Mouse (Mus musculus) adrenal gland, postnatal 10 days (tissue): Measurements from ENCODE around the gene Nt5c. TPM values are rescaled to one million over a fixed set of nuclear protein-coding genes. Genes with fewer than 3 reads are reported as not detected.
"Not testable (repeated sequence)": the region's sequence is repeated elsewhere in the genome, so short reads cannot be mapped to it uniquely, and the experiment has no call there.

Source experiments
- DNase-seq: peaks from one replicate; pipeline ENCODE4 v3.0.0; 2021; ENCODE audit warnings: mixed read lengths
- total RNA-seq, 2 experiments: library from RNA; stranded (reverse); gene quantifications; 2 replicates each; pipeline ENCODE4 v1.2.3; 2021

Nt5c gene
- total RNA-seq, 2 experiments from 2014 or later = 70.2 to 70.9 TPM

DNA sequence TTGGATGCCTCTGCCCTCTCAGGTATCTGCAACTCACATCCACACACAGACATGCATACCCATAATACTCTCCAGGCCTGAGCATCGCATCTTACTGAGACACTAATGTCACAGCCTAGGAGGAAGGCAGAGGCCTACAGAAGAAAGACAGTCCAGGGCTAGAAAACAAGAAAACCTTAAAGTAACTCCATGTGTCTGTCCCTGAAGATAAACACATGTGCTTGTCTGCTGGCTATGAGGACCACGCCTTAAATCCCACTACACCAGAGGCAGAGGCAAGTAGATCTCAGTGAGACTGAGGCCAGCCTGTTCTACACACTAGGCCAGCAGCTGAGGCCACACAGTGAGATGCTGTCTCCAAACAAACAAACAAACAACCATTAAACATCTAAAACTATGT is 19.5 kb upstream of the Nt5c start:
- no peak for DNase-seq

DNA sequence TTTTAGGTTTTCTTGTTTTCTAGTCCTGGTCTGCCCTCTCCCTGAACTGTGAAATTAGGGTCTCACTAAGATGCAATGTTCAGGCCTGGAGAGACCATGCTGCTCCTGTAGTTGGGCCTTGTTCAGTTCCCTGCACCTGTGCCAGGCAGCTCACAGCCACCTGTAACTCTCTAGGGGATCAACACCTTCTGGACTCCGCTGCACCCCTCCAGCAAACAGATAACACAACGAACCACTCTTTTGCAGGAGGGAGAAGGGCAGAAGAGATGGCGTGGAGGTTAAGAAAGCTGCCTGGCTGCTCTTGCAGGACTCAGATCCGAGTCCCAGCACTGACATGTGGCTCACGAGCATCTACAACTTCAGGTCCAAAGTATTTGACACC is 18.8 kb upstream of the Nt5c start:
- DNase-seq = no peak

DNA sequence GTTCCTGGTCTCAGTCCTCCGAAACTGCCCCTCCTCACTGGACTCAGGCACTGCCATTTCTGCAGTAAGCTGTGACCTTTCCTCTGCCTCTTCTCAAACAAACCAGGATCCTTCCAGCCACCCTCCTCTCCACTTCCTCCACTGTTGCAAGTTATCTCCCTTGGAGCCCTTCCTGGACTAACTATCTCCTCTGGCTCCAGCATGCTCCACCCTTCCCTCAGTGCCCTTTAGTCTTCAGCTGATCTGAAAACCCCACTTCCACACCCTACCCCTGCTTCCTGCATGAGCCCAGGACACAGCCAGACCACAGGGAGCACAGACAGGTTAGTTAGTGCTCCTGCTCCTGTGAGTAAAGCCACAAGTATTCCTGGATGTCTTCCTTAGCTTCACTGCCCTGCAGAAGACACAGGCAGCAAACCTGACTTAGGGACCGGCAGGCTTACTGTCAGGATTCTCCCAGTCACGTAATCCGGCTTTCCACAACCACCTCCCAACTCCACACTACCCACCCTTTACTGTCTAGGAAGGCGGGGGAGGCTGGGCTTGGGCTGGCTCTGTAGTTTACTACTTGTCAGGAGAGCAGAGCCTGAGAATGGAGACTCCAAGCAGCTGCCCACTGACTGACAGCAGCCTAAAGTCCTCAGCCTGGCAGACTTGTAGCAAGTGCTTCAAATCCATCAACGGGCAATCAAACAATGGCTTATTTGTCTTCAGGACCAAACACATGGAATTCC is 18.3 kb upstream of the Nt5c start:
- no peak for DNase-seq

DNA sequence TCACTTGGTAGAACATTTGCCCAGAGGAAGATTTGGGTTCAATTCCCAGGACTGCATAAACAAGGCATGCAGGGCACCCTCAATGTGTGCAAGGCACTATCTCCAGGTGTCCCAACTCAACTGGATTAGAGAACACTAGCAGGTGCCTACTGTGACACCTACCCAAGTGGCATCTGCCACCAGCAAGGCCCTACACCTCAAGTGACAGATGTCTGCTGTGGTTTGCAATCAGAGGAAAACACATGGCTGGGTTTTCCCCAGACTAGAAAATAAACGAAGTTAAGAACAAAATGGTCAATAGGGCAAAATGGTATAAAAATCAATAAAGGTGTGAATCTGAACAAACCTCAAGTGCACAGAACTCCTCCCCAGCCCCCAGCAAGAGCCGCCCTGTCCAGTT is 16.4 kb upstream of the Nt5c start:
- no peak for DNase-seq

DNA sequence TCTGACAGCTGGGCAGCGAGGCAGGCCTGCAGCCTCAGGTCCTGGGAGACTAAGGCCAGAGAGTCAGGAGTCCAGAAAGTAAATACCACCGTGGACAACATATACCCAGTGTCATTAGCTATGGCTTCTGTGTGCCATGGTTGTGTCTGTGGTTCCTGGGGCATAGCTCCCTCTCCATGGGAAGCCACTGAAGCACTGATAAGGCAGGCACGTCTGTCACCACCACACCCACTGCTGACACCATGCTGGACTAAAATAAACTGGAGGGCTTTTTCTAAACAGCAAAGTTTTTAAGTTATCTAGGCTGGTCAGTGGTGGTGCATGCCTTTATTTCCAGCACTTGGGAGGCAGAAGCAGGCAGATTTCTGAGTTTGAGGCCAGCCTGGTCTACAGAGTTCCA is 14.9 kb upstream of the Nt5c start:
- no peak for DNase-seq

DNA sequence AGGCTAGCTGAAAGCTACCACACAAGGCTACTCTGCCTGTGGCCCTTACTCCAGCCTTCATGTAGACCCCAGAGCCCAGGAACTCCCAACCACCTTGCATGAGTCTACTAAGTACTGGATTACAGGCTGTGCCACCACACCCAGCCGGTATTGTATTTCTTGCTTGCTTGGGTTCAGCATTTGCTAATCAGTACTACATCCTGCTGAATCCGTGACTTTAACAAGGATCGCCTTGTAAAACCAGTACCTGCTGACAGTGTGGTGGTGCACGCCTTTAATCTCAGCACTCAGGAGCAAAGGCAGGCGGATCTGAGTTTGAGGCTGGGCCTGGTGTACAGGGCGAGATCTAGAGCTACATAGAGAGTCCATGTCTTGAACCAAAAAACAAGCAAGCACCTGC is 11.0 kb upstream of the Nt5c start:
- no peak for DNase-seq

DNA sequence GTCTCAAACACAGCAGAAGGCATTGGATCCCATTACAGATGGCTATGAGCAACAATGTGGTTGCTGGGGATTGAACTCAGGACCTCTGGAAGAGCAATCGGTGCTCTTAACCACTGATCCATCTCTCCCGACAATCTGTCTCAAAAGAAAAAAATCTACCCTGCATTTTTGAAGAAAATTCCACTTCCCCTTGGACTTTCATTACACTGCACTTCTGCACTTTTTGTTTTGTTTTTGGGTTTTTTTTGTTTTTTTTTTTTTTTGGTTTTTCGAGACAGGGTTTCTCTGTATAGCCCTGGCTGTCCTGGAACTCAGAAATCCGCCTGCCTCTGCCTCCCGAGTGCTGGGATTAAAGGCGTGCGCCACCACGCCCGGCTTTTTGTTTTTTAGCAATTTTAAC is 4.9 kb upstream of the Nt5c start:
- not testable (repeated sequence) for DNase-seq

DNA sequence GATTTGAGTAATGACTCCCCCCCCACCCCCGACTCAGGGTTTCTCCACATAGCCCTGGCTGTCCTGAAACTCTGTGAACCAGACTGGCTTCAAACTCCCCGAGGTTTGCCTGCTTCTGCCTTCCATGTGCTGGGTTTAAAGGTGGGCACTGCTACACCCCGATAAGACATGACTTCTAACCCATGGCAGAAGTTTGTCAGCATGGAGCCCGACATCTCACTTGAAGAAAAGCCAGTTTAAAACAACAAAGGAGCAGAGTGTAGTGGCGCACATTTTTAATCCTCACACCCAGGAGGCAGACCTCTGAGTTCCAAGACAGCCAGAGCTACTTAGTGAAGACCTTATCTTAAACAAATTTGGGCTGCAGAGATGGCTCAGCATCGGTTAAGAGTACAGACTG is 725 bp upstream of the Nt5c start:
- DNase-seq = no peak

DNA sequence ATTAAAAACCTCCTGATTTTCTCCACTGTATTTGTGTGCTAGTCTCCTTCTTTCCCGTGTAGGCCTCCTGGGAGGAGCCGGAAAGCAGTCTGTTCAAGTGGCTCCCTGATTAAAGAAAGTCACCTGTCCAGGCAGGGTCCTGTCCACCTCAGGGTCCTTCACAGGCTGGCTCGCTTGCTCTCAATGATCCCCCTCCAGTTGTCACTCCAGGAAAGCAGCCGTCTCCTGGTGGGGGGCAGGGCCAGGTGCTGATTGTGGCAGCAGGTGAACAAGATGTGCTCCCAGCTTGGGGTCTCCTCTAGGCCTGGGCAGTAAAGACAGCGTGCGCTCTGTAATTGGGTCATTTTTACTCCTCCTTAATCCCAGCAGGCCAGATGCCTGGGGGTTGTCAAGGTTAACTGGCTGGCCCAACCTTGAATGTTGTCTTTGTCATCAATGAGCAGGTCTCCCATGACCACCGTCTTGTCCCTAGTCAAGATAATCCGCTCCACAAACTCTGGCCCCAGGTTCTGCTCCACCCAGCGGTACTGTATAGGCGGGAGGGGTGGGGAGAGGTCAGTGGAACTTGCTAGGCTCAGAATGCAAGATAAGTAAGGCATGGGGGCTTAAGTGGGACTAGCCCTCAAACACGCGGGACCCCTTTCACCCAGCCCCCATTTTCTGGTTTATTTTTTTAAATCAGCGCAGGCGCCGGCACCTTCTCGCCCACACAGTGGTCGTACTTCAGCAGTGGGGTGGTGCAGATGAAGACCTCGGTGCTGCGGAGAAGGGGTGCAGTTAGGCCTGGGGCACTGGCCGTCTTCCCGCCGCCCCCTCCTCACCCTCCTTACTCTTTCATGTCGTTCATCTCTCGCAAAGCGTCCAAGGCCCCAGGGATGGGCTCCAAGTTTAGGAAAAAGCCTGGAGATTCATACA is 964 bp downstream of the Nt5c start:
- DNase-seq = peak; percentile 45

DNA sequence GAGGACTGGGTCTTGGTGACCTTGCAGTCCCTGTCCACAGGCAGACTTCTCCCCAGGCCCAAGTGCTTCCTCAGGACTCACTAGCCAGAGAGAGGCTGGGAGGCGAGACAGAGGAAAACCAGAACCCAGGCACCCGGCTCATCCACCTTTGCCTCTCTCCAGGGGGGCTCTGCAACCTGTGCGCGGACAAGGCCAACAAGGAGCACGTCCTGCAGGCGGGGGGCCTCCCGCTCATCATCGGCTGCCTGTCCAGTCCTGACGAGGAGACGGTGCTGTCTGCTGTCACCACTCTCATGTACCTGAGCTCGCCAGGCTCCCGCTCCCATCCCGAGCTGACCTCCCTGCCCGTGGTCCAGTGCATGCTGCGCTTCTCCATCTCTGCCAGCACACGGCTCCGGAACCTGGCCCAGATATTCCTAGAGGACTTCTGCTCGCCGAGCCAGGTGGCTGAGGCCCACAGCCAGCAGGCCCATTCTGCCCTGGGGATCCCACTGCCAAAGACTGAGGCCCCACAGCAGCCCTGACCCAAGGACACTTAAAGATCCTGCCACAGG is 3.0 kb downstream of the Nt5c start:
- DNase-seq = no peak

DNA sequence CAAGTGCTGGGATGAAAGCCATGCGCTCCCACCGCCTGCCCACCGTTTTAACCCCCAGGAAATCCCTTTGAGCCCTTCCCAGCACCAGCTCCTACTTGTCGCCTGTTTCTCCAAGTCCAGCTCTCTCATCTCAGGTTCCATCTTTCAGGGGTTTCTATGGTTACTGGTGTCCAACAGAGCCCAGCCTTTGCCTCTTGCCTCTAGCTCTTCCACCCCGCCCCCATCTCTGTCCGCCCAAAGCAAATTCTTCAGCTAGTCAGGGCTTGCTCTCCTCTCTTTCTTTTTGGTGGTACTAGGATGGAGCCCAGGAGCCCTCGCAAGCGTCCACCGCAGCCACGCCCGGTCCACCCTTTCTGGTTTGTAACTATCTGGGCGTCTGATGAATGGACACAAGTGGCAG is 6.5 kb downstream of the Nt5c start:
- no peak for DNase-seq

DNA sequence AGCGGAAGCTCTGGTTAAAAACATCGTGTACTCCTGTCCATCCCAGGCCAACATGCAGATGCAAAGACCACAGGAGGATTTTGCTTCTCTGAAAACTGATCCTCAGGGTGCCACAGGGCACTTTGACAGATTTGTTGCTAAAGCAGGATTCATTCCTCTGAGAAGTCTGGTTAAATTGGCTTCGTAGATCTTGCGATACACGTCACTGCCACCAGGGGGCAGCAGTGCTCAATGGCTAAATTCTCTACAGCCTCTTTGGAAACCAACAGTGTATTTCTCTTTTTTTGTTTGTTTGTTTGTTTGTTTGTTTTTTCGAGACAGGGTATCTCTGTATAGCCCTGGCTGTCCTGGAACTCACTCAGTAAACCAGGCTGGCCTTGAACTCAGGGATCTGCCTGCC is 7.9 kb downstream of the Nt5c start:
- peak; percentile 88 for DNase-seq

DNA sequence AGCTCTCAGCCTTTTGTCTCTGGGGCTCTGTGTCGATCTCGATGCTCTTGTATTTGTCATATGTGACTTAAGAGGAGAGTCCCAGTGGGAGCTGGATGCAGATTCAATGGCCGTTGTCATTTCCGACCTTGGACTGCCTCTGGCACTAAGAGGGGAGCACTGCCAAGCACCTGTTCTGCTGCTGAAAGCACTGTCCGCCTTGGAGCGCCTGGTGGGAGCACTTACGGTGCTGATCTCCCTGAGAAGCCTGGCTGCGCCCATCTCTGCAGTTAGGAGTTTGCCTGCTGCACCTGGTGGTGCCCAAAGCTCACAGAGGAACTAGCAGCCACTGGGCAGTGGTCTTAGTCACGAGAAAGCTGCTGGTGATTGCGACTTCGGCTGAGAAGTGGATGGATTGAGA is 8.4 kb downstream of the Nt5c start:
- DNase-seq = no peak

DNA sequence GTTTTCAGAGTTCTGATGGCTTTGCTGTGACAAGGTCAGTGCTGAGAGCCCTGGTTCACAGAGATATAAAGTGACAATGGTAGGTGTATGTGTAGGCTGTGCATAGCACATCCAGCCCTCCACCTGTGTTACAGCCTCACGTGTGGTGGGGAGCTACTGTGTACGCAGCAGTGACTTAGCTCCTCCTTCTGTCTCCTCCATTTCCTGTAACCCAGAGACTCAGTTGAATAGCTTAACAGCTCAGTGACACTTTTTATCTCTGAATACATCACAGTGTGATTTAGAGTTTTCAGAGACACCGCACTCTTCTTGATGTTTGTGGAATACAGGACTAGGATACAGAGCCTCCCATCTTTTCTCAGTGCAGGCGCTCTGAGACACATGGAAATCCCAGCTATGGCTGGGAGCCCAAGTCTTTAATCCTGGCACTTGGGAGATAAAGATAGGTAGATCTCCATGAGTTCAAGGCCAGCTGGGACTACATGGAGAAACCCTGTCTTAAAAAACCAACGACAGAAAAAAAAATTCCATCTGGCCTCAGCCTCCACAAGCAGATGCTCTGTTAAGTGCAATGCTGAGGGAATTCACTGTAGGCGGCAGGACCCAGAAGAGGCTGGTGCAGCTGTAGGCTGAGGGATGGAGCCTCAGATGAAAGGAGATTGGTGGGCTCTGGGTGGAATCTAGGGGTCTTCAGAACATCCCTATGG is 10.0 kb downstream of the Nt5c start:
- no peak for DNase-seq

DNA sequence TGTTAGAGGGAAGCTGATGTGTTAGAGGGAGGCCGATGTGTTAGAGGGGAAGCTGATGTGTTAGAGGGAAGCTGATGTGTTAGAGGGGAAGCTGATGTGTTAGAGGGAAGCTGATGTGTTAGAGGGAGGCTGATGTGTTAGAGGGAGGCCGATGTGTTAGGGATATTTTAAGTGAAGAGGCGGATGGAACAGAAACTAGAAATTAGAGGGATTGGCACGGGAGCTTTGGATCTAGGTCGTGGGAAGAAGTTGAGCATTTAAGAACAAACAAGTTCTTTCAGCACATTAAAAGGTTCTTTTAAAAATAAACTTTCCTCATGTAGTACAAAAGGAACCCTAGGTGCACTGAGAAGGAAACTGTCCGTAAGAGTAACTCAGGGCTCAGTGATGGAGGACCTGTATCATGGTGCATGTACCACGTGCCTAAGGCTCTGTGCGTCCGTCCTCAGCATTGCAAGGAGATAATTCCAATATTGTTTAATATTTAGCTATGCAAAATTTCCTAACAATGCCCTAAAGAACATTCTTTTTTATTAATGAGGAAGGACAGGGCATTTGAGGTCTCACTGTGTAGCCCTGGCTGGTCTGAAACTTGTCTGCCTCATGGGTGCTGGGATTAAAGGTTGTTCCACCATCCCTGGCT is 13.2 kb downstream of the Nt5c start:
- DNase-seq = no peak

DNA sequence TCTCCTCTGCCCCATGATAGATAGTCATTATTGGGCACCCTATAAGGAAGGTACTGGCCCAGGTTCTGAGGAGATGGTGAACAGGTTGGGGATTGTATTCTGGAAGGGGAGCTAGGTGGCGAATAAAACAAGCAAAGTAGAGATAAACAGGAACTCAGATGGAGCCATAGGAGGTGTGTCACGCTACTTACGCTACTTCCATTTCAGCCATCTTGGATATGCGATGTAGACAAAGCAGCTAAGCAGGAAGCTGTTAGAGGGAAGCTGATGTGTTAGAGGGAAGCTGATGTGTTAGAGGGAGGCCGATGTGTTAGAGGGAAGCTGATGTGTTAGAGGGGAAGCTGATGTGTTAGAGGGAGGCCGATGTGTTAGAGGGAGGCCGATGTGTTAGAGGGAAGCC is 14.3 kb downstream of the Nt5c start:
- not testable (repeated sequence) for DNase-seq

DNA sequence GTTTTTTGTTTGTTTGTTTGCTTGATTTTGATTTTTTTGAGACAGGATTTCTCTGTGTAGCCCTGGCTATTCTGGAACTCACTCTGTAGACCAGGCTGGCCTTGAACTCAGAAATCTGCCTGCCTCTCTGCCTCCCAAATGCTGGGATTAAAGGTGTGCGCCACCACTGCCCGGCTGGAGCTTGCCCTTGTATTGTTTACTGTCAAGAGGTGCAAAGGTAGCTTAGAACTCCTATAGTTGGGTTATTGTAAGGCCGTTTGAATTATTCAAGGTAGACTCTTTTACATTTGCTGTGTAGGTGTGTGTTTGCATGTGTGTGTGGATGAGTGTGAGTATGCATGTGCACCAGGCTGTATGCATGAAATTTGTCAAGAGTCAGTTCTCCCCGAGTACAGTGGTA is 15.0 kb downstream of the Nt5c start:
- not testable (repeated sequence) for DNase-seq

DNA sequence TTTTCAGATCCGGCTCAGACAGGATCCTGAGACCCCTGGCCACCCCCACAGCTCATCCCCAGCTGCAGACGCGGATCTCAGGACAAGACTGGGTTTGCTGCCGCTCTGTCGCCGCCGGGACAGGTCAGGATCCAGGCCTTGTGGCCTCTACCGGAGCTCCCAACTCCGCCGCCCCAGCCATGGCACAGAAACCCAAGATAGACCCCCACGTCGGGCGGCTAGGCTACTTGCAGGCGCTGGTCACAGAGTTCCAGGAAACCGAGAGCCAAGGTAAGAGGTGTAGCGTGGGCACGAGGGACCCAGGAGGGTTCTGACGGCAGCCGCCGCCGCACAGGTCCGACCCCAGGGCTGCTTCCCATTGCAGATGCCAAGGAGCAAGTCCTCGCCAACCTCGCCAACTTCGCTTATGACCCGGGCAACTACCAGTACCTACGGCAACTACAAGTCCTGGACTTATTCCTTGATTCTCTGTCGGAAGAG is 15.9 kb downstream of the Nt5c start:
- no peak for DNase-seq

DNA sequence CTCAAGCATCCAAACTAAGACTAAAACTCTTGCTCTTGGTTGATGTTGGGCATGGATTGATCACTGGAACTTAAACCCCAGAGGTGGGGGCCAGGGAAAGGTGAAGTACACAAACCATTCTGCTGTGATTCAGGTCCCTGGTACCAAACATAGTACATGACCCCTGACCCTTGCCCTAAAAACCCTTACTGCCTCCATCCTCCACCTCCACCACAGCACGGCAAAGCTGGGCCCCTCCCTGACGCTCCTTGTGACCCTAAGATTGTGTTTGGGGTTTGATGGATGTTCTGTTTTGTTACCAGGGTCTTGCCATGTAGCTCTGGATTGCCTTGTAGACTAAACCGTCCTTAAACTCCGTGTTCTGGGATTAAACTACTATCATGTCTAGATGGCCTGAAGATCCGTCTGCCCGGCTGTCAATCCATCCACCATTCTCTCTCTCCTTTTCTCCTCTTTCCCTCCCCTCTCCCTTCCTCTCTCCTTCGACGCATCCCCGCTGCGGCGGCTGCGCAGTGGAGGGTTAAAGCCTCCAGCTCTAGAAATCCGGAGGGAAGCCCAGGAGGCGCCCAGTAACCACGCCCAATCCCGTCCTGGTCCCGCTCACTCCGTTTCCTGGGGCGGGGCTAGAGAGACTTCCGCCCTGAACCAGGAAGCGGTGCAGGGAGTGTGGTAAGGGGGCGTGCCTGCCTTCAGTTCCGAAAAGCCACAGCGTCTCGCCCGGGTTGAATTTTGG is 16.5 kb downstream of the Nt5c start, which contains the start of gene Armc7:
Armc7 (plus strand) TSS at position 643 of the 733 bp plus-strand sequence.
- DNase-seq = peak; percentile 97

DNA sequence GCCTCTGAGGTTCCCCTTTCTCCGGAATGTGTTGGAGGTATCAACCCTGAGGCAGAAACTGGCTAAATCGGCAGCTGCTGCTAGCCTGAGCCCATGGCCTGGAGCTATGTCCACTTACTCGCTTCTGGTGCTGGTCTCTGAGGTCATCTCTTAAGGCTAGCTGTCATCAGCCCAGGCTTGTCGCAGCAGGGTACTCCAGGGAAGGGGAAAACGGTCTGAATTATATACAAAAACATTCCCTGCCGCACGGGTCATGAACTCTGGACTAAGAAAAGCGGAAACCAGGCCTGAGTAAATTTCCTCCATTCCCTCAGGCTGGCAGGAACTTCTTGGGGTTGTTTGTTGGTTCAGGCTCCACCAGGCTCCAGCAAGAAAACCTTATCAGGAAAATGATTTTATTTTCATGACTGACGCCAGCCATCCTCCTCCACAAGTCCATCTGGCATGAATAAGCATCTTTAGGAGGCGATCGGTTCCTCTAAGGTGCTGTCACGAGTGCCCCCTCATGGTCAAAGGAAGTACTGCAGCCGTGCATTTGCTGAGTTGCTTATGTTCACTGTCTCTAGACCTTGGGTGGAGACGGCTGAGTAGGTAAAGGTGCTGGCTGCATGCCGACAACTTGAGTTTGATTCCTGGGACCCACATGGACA is 17.9 kb downstream of the Nt5c start:
- DNase-seq = peak; percentile 95

DNA sequence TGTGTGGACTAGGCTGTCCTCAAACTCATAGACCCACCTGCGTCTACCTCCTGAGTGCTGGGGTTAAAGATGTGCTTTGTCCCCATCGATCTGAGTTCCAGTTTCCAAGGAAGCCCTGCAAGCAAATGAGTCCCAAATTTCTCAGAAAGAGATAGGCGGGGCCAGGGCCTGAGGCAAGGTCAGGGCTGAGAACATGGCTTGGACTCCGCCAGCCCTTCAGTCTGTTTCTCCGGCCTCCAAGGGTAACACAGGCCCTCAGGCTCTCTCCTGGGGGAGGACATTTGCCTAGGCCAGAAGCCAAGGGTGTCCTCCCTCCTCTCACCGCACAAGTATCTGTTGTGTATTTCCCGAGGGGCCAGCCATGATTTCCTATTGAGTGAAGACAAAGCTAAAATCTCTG is 19.5 kb downstream of the Nt5c start:
- DNase-seq = no peak
